Mouse (Mus musculus): ENCODE measurements around the gene Dnm3.

GRCm38 (mm10) chr1:162302480-162302879 is 175.4 kb downstream of the Dnm3 start:
- TF ChIP-seq CTCF (IDR thresholded peaks at IDR 0.05; ENCODE audit: extremely low read depth, insufficient read length, insufficient replicate concordance, low read depth, low read length) = no peak
- TF ChIP-seq POLR2A (IDR thresholded peaks at IDR 0.05; ENCODE audit: low read depth, low read length) = no peak

Measured in small intestine, adult 2 months (tissue).